In genomic region chr17:61686325-61686724, GRCm38 (mm10) we compare ENCODE assay signal across 25 mouse cellular contexts.
A peak's percentile ranks its signal among the peaks of the same experiment; 100 is the strongest.
DNase-seq lines count a peak whose midpoint lies in the region; ATAC-seq and TF ChIP-seq lines count a peak whose summit lies in the region.
"Had no signal": no experiment of that assay in that cellular context is flagged by ENCODE, and none has a peak within 500 bp of the region (broad histone marks: within the 10 kb centered on the region; RNA-seq: fewer than 3 reads in every experiment).

No protein-coding gene starts in this region.

- no peak overlapping the region for H3K27ac ChIP-seq in lung, embryonic 14.5 days (ENCODE audit: low read depth)
- H3K27ac ChIP-seq in MEL (ENCODE audit: control insufficient read depth, low read depth, low read length): no peak overlapping the region
- H3K27ac ChIP-seq: hindbrain, embryonic 15.5 days; liver, embryonic 15.5 days; lung, embryonic 15.5 days; midbrain, embryonic 12.5 days; neural tube, embryonic 12.5 days had no signal

- peak; percentile 11 for TF ChIP-seq RAD21 in MEL (IDR thresholded peaks at IDR 0.05; ENCODE audit: low read depth, low read length)

- no peak for TF ChIP-seq CTCF in lung, embryonic 14.5 days (IDR thresholded peaks at IDR 0.05; ENCODE audit: low read depth)
- TF ChIP-seq CTCF in MEL (IDR thresholded peaks at IDR 0.05 in 2 of 3, conservative IDR thresholded peaks at IDR 0.05 in 1 of 3; ENCODE audit: control insufficient read depth in 1 of 3, insufficient read depth in 1 of 3, low read depth in 2 of 3, low read length in 3 of 3, poor library complexity in 1 of 3, severe bottlenecking in 1 of 3): no peak

- peak; percentile 4 for DNase-seq in lung, embryonic 14.5 days
- no peak for DNase-seq in lung, postnatal 14 days
- no peak for DNase-seq in MEL (ENCODE audit: low read depth, low spot score)
- DNase-seq in embryo, embryonic 11 days: peak; percentile 4
- DNase-seq in liver: no peak
- DNase-seq: adrenal gland, adult 8-10 months; cerebellum, adult 2 months; cerebellum, postnatal 14 days; forebrain, postnatal 0 days; gastrocnemius, postnatal 10 days; kidney, adult 8-10 months; kidney, postnatal 14 days; lung, postnatal 36 days; right cerebral cortex, adult 18-20 months had no signal

- no peaks in the 10 kb centered on the region for H3K36me3 ChIP-seq in lung, embryonic 14.5 days (ENCODE audit: insufficient read depth)
- H3K36me3 ChIP-seq in MEL (ENCODE audit: control insufficient read depth in 1 of 2, insufficient read depth in 2 of 2, low read length in 2 of 2): no peaks in the 10 kb centered on the region
- H3K36me3 ChIP-seq: heart, embryonic 12.5 days; hindbrain, embryonic 15.5 days; liver, embryonic 15.5 days; lung, embryonic 15.5 days; midbrain, embryonic 12.5 days; neural tube, embryonic 12.5 days had no signal

- ATAC-seq in lung, embryonic 14.5 days (ENCODE audit: insufficient read depth): no peak
- no peak for ATAC-seq in granulocyte monocyte progenitor cell, adult 5-6 weeks (replicated peaks; ENCODE audit: poor library complexity, severe bottlenecking)
- ATAC-seq: activated CD4-positive, CD25-positive, alpha-beta regulatory T cell, adult 4 months; forebrain, postnatal 0 days; inflammation-experienced regulatory T-cells, adult 6 months had no signal

- 56% methylated on average over 4 of the region's 4 CpGs for WGBS in lung, embryonic 14.5 days

- H3K79me2 ChIP-seq in MEL (ENCODE audit: control insufficient read depth, insufficient read depth, low read length, poor library complexity): no peaks in the 10 kb centered on the region

- H3K4me3 ChIP-seq in lung, embryonic 14.5 days (ENCODE audit: low read depth, low read length): no peak overlapping the region
- no peak overlapping the region for H3K4me3 ChIP-seq in MEL (ENCODE audit: control insufficient read depth in 1 of 2, insufficient read depth in 1 of 2, low read depth in 2 of 2, low read length in 2 of 2)
- H3K4me3 ChIP-seq: erythroblast, embryonic 14.5 days; heart, embryonic 12.5 days; hindbrain, embryonic 15.5 days; liver, embryonic 15.5 days; lung, embryonic 15.5 days; midbrain, embryonic 12.5 days; myocyte; neural tube, embryonic 12.5 days had no signal

- no peaks in the 10 kb centered on the region for H3K27me3 ChIP-seq in lung, embryonic 14.5 days (ENCODE audit: insufficient read depth, low read length)
- no peaks in the 10 kb centered on the region for H3K27me3 ChIP-seq in MEL (ENCODE audit: control insufficient read depth in 1 of 2, insufficient read depth in 2 of 2, low read length in 2 of 2)
- H3K27me3 ChIP-seq: heart, embryonic 12.5 days; hindbrain, embryonic 15.5 days; liver, embryonic 15.5 days; lung, embryonic 15.5 days; midbrain, embryonic 12.5 days; neural tube, embryonic 12.5 days had no signal

- no peaks in the 10 kb centered on the region for H3K4me1 ChIP-seq in lung, embryonic 14.5 days (ENCODE audit: insufficient read depth)
- no peaks in the 10 kb centered on the region for H3K4me1 ChIP-seq in MEL (ENCODE audit: control insufficient read depth in 1 of 2, insufficient read depth in 2 of 2, low read length in 2 of 2)
- H3K4me1 ChIP-seq: heart, embryonic 12.5 days; hindbrain, embryonic 15.5 days; liver, embryonic 15.5 days; lung, embryonic 15.5 days; midbrain, embryonic 12.5 days; neural tube, embryonic 12.5 days had no signal

- no peak for TF ChIP-seq POLR2A in MEL (IDR thresholded peaks at IDR 0.05; ENCODE audit: control insufficient read depth in 1 of 2, insufficient read depth in 1 of 2, low read depth in 1 of 2, low read length in 2 of 2, poor library complexity in 1 of 2)

- no peak overlapping the region for H3K9ac ChIP-seq in lung, embryonic 14.5 days
- H3K9ac ChIP-seq in MEL (ENCODE audit: control insufficient read depth, low read depth, low read length, poor library complexity, severe bottlenecking): no peak overlapping the region
- H3K9ac ChIP-seq: forebrain, postnatal 0 days; heart, embryonic 12.5 days; hindbrain, embryonic 15.5 days; liver, embryonic 15.5 days; lung, embryonic 15.5 days; midbrain, embryonic 12.5 days; neural tube, embryonic 12.5 days had no signal

- no peaks in the 10 kb centered on the region for H3K9me3 ChIP-seq in lung, embryonic 14.5 days (ENCODE audit: low read depth, low read length)
- H3K9me3 ChIP-seq in MEL (replicated peaks; ENCODE audit: insufficient read depth, low read length): no peaks in the 10 kb centered on the region
- H3K9me3 ChIP-seq: heart, embryonic 12.5 days; hindbrain, embryonic 15.5 days; liver, embryonic 15.5 days; lung, embryonic 15.5 days; midbrain, embryonic 12.5 days; neural tube, embryonic 12.5 days had no signal

- no peak overlapping the region for H3K4me2 ChIP-seq in lung, embryonic 14.5 days
- H3K4me2 ChIP-seq: heart, embryonic 12.5 days; hindbrain, embryonic 15.5 days; liver, embryonic 15.5 days; lung, embryonic 15.5 days; midbrain, embryonic 12.5 days; neural tube, embryonic 12.5 days had no signal

- TF ChIP-seq EP300 in MEL (IDR thresholded peaks at IDR 0.05; ENCODE audit: low read depth in 1 of 2, low read length in 2 of 2): no peak

TF ChIP-seq in MEL, 35 proteins besides CTCF, POLR2A, EP300 and RAD21:
- TF ChIP-seq NRF1 (IDR thresholded peaks at IDR 0.05; ENCODE audit: insufficient read depth, low read depth, low read length, poor library complexity, severe bottlenecking) (no peak), MYC (IDR thresholded peaks at IDR 0.05; ENCODE audit: low read depth, low read length) (no peak), GATA1 (IDR thresholded peaks at IDR 0.05; ENCODE audit: low read depth, low read length) (no peak), MAFK (IDR thresholded peaks at IDR 0.05; ENCODE audit: borderline replicate concordance, low read depth, low read length) (no peak), POLR2AphosphoS2 (IDR thresholded peaks at IDR 0.05; ENCODE audit: low read length) (no peak), ZMIZ1 (IDR thresholded peaks at IDR 0.05; ENCODE audit: low read depth, low read length) (no peak), NELFE (IDR thresholded peaks at IDR 0.05; ENCODE audit: low read depth, low read length) (no peak), MAZ (IDR thresholded peaks at IDR 0.05; ENCODE audit: low read depth, low read length) (no peak), BHLHE40 (IDR thresholded peaks at IDR 0.05; ENCODE audit: borderline replicate concordance, low read depth, low read length) (no peak), ZC3H11A (IDR thresholded peaks at IDR 0.05; ENCODE audit: low read depth, low read length) (no peak)

Comparison
In these comparisons a context has a peak if more than half of its experiments do, and no peak if none do; other contexts are left out.
1. DNase-seq: peak in lung, embryonic 14.5 days (single experiment) and embryo, embryonic 11 days (single experiment); none in lung, postnatal 14 days (single experiment), MEL (single experiment) and liver (single experiment).